Mouse (Mus musculus) heart, postnatal 36 days (tissue): ENCODE measurements around the gene Dpep2nb. TPM values are rescaled to one million over a fixed set of nuclear protein-coding genes. Genes with fewer than 3 reads are reported as not detected.
A peak's percentile ranks its signal among the peaks of the same experiment; 100 is the strongest.

Experiments used
- DNase-seq, 2 experiments: peaks; one replicate each; pipeline ENCODE4 v3.0.0; 2021 to 2022
- intact Hi-C: fragments of 180-260 bp; cut with DNase I; formaldehyde crosslinking; loops from one replicate; pipeline ENCODE4 v1.15.1; 2025
- microRNA-seq, 2 experiments: library from miRNA; unstranded; fragments of <30 nt; microRNA quantifications; one replicate each; pipeline ENCODE4 v1.2.0; 2021; ENCODE audit warnings: borderline number of aligned reads in 2 of 2
- total RNA-seq, 2 experiments: library from RNA; stranded (reverse); gene quantifications; 2 replicates each; pipeline ENCODE4 v1.2.3; 2021

Dpep2nb gene
- total RNA-seq, 2 experiments from 2014 or later: not detected

DNA sequence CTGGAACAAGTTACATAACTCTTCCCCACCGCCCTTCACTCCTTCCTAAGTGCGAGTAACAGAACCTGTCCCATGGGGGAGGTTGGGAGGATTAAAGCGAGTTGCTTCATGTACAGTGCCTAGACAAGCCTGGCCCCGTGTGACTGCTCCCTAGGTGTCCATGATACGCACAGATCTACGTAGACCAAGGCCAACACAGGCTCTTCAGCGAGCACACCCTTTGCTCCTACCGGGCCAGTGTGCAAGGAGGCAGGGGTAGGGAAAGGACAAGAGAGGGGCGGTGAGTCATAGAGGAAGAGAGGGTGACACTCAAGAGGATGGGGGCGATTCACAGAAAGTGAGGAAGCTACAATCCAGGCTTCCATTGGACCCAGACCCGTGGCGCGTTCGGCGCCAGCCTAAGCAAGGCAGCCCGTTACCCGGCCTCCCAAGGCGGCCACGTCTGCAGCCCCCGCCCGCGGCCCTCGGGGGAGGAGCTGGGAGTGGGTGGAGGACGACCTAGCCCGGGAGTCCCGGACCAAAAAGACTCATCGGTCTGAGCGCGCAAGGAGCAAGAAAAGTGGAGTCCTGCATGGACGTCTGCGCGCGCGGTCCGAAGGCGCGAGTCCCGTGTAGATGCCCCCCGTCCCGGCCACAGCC is 40.4 kb downstream of the Dpep2nb start:
- intact Hi-C loops: no loop called here
- peak in 1 of 2 experiments; percentile 64 for DNase-seq

DNA sequence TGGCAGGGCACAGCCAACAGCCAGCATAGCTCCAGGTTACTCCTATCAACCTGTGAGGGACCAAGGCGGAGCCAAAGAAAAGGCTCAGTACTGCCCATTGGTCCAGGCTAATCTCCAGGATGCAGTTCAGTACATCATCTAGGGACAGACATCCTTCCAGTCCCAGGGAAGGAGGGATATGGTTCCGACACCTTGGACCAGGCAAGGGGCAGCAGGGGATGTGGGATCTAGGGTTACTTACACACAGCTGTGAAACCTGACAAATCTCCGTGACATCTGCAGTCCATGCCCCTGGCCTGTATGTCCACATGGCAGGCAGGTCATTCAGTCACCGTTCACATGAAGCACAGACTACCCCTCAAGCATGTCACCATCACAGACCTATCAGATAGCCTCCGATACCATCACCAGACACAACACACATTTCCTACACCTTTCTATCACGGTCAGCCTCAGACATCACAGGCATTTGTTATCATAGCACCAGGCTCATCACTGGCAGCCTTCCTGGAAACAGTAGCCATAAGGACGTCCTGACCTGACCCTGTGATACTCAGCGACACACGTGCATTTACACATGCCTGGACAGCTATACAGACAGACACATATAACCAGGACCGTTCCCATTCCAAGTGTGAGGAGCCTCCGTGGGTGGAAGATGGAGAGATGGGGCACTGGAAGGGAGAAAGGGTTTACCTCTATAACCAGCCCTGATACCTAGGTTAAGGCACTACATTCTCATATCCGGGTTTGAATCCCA is 41.1 kb downstream of the Dpep2nb start:
- intact Hi-C loops: no loop called here
- DNase-seq: peak; percentile 24 to 38

DNA sequence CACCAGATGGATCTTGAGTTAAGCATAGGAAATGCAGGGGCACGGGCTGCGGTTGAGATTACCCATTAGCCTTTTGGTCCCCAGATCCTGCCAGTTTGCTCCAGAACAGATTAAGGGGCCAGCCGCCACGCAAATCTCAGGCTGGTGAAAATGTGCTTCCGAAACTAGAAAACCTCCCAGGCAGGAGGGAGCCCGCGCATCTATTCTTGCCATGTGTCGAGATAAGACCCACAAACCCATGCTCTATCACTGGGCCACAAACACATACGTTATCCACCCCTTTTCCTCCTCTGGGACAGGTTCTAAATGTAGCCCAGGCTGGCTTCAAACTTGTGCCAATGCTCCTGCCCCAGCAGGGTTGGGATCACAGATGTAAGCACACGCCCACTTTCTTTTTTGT is 44.2 kb downstream of the Dpep2nb start:
- no peak for DNase-seq
- intact Hi-C loops: no loop called here

DNA sequence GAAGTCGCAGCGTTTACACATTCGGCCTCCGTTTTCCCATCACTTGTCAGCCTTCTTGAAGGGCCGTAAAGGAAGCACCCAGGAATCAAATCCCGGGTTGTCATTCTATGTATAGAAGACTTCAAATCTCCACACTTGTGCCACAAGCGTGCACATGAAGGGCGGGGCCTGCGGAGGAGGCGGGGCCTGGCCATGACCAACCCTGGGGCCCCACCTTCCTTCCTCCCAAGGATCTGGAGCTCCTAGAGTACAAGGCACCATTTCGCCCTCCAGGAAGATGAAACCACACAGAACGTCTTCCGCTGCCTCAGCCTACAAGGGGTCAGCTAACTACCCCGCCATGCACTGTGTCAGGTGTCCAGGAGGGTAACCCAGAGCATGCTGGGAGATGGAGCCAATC is 44.7 kb downstream of the Dpep2nb start:
- intact Hi-C loops: no loop called here
- no peak for DNase-seq

DNA sequence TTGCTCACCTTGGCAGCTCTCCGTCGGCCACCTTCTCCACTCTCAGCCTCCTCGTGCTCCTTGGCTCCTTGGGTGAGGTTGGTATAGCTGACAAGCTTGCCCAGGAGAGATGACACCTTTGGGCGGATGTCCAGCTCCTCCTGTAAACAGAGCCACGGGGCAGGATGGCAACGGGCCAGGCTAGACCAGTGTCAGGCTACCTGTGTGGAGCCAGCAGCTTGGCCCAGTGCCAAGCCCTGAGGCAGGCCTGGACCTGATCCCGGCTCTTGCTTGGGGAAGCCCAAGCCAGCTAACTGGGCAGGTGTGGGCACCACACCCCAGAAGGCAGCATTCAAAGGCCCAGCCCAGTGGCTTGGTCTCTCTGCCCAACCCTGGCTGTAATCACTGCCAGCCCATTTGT is 46.4 kb downstream of the Dpep2nb start:
- intact Hi-C loops: no loop called here
- peak; percentile 30 to 47 for DNase-seq

DNA sequence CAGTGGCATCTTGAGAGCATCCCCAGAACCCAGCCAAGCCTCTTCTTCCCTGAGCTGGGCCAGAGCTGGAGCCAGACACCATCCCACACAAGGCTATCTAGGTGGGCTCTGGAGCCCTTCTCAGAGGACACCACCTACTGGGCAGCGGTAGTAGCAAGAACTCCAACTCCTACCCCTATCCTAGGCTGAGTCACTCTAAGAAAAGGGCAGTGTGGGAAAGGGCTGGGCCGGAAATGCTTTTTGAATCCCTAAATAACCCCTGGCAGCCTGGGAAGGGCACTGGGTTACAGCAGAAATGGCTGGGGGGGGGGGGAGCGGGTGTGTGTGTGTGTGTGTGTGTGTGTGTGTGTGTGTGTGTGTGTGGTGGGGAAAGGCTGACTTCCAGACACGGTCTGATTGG is 48.0 kb downstream of the Dpep2nb start:
- intact Hi-C loops: loop anchor here (2.0 kb wide), 1 partner anchor 17 kb away; no protein-coding TSS in a partner anchor
- DNase-seq: peak; percentile 43 to 49

DNA sequence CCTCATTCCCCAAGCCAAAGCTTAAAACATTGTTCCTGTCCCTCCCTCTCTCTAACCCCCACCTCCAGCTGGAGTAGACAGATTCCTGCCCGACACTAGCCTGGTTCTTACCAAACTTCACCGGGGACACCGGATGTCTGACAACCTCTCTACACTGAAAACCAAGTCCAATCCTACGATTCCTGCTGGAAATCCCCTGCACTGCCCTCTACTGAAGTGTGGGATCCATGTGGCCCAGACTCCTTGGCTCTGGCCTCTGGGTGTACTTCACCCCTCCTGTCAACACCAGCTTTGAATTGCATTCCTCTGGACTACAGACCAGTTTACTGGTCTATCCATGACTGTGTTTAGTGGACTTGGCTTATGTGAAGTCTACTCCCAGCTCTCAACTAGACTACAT is 49.2 kb downstream of the Dpep2nb start:
- DNase-seq: no peak
- intact Hi-C loops: loop anchor here (2.0 kb wide), 1 partner anchor 16 kb away; no protein-coding TSS in a partner anchor

DNA sequence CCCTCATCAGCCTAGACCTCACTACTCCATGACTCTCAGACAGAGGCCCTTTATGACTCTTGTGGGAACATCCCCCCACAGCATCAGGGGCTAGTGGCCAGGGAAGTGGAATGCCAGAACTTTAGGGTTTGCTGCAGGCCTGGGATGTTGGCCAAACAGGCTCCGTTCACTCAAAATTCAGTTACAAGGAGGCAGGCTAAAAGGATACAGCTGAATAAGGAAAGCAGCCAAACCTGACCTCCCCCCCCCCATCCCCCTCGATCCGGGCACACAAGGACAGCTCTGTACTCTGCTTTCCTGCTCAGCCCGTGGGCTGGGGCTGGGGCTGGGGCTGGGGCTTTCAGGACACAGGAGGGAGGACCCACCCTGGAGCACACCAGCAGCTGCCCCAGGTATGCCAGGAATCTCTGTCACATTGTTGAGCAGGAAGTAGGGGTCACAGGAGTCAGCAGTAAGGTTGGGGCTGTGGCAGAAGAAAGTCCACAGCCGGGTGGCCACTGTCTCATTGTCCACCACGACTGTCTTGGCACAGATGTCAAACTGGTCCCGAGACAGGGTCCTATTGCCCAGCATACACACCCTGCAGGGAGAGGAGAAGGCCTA is 54.6 kb downstream of the Dpep2nb start:
- intact Hi-C loops: no loop called here
- DNase-seq: peak; percentile 30 to 55

DNA sequence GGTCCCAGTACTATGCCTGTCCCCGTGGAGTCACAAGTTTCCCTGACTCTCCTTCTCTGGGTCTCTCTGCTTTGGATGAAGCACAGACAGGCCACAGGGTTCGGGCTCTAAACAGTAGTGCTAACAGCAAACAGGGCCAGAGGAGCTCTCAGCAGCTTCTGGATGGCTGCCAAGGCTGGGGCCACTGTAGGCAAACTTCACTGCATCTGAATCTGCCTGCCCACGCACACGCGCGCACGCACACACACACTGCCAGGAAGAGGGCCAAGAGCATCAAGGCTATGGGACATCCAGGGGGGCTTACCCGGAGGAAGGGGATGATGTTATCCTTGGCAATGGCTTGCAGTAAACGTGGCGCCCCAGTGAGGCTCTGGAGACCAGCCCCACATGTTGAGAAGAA is 56.4 kb downstream of the Dpep2nb start:
- intact Hi-C loops: no loop called here
- DNase-seq: peak in 1 of 2 experiments; percentile 47

Small RNAs within 50 kb of the gene (microRNA-seq; reads per million reads assigned to microRNA genes)
- 0 reads per million in 2 experiments for gene Mir7074

Other genes with a start within 250 kb of the Dpep2nb start
- gene Gfod2, start 247.3 kb downstream of the Dpep2nb start, total RNA-seq: 1 to 10 TPM; 4.0 to 4.1 TPM
- gene Ranbp10, start 178.6 kb downstream of the Dpep2nb start, total RNA-seq: 10 to 100 TPM; 19.8 TPM
- not detected for gene Tsnaxip1, start 178.2 kb downstream of the Dpep2nb start, total RNA-seq
- 1 to 10 TPM; 2.0 to 2.6 TPM for gene Cenpt, start 152.7 kb downstream of the Dpep2nb start, total RNA-seq
- gene Thap11, start 150.8 kb downstream of the Dpep2nb start, total RNA-seq: 10 to 100 TPM; 26.5 to 28.3 TPM
- 10 to 100 TPM; 33.0 to 42.4 TPM for gene Nutf2, start 145.4 kb downstream of the Dpep2nb start, total RNA-seq
- 10 to 100 TPM; 24.2 to 26.3 TPM for gene Edc4, start 125.1 kb downstream of the Dpep2nb start, total RNA-seq
- 1 to 10 TPM in 1 of 2 experiments, under 1 TPM in 1; 0.49 to 1.1 TPM for gene Nrn1l, start 112.4 kb downstream of the Dpep2nb start, total RNA-seq
- gene Pskh1, start 105.5 kb downstream of the Dpep2nb start, total RNA-seq: 10 to 100 TPM; 15.1 to 17.2 TPM
- gene Ctrl, start 72.1 kb downstream of the Dpep2nb start, total RNA-seq: under 1 TPM in 1 of 2 experiments, not detected in 1; 0.43 TPM
- gene Psmb10, start 67.5 kb downstream of the Dpep2nb start, total RNA-seq: 10 to 100 TPM; 63.6 to 72.7 TPM
- gene Lcat, start 62.6 kb downstream of the Dpep2nb start, total RNA-seq: 1 to 10 TPM; 1.0 to 1.1 TPM
- gene Slc12a4, start 39.9 kb downstream of the Dpep2nb start, total RNA-seq: 10 to 100 TPM; 48.0 to 50.3 TPM
- gene Dpep3, start 26.5 kb downstream of the Dpep2nb start, total RNA-seq: not detected
- 1 to 10 TPM; 7.4 to 7.6 TPM for gene Dus2, start 14.6 kb downstream of the Dpep2nb start, total RNA-seq
- 10 to 100 TPM; 10.5 to 11.8 TPM for gene Ddx28, start 5.9 kb upstream of the Dpep2nb start, total RNA-seq
- gene Nfatc3, start 52.9 kb upstream of the Dpep2nb start, total RNA-seq: 10 to 100 TPM; 20.1 to 20.7 TPM
- gene Esrp2, start 131.0 kb upstream of the Dpep2nb start, total RNA-seq: under 1 TPM; 0.31 to 0.46 TPM
- 1 to 10 TPM; 9.3 to 9.9 TPM for gene Pla2g15, start 144.4 kb upstream of the Dpep2nb start, total RNA-seq
- 10 to 100 TPM; 11.4 to 12.3 TPM for gene Slc7a6, start 162.9 kb upstream of the Dpep2nb start, total RNA-seq
- 10 to 100 TPM in 1 of 2 experiments, 1 to 10 TPM in 1; 9.0 to 10.8 TPM for gene Slc7a6os, start 205.0 kb upstream of the Dpep2nb start, total RNA-seq
- 10 to 100 TPM; 24.5 to 26.8 TPM for gene Prmt7, start 205.0 kb upstream of the Dpep2nb start, total RNA-seq